Mouse (Mus musculus) thymus, adult 2 months (tissue): ENCODE results near the gene Ccl3. TPM values are rescaled to one million over a fixed set of nuclear protein-coding genes. Genes with fewer than 3 reads are reported as not detected.

ENCODE experiments used
- DNase-seq: peaks from one replicate; pipeline ENCODE4 v3.0.0; 2021
- H3K27ac ChIP-seq: fragments of 200-500 bp; 2 replicates; pipeline ENCODE4 v1.5.1; 2012; ENCODE audit warnings: low read length, control low read depth; ENCODE audit not compliant: control insufficient read depth, insufficient read depth
- H3K27me3 ChIP-seq: fragments of 200-500 bp; 2 replicates; pipeline ENCODE4 v1.6.1; 2012; ENCODE audit warnings: mild to moderate bottlenecking, low read length, moderate library complexity, mixed read lengths; ENCODE audit not compliant: control insufficient read depth, insufficient read depth
- H3K36me3 ChIP-seq: fragments of 200-500 bp; 2 replicates; pipeline ENCODE4 v1.6.1; 2012; ENCODE audit warnings: mild to moderate bottlenecking, low read length, moderate library complexity; ENCODE audit not compliant: control insufficient read depth, insufficient read depth
- H3K4me1 ChIP-seq: fragments of 200-500 bp; replicated peaks from 2 replicates; pipeline ENCODE4 v1.6.1; 2012; ENCODE audit warnings: low read length; ENCODE audit not compliant: control insufficient read depth, insufficient read depth
- H3K4me3 ChIP-seq: fragments of 200-500 bp; 2 replicates; pipeline ENCODE4 v1.5.1; 2012; ENCODE audit warnings: mild to moderate bottlenecking, low read length, control low read depth, moderate library complexity; ENCODE audit not compliant: control insufficient read depth, insufficient read depth
- CTCF ChIP-seq: fragments of 200-500 bp; IDR thresholded peaks from 2 replicates; pipeline ENCODE4 v1.5.1; 2012; ENCODE audit warnings: mild to moderate bottlenecking, control low read depth, low read length, moderate library complexity, borderline replicate concordance; ENCODE audit not compliant: control insufficient read depth, poor library complexity, insufficient read depth; ENCODE audit errors: extremely low read depth
- POLR2A ChIP-seq: fragments of 200-500 bp; IDR thresholded peaks from 2 replicates; pipeline ENCODE4 v1.6.1; 2012; ENCODE audit warnings: mild to moderate bottlenecking, low read length, control low read depth, moderate library complexity; ENCODE audit not compliant: control insufficient read depth, poor library complexity, insufficient read depth; ENCODE audit errors: extremely low read depth
- WGBS: fragments of 180-500 bp; shearing (Covaris S2); methylation state at CpG from one replicate; pipeline ENCODE4 v1.1.7; 2018; 5-methylcytosine and 5-hydroxymethylcytosine counted together
- polyA plus RNA-seq: library from polyadenylated mRNA; depleted of rRNA; stranded (reverse); fragments of >200 nt; gene quantifications from 2 replicates; pipeline ENCODE4 v1.2.3, GENCODE M21; 2012; rRNA removed

Ccl3 gene
- polyA plus RNA-seq, 1 experiment = 10.2 TPM

GRCm38 (mm10) chr11:83606396-83606795 lies 42.8 kb downstream of the Ccl3 start:
- no peak overlapping the region for H3K27ac ChIP-seq
- H3K27me3 ChIP-seq = no peaks in the 10 kb centered on the region
- no peak overlapping the region for H3K4me3 ChIP-seq
- DNase-seq = no peak
- no peak for TF ChIP-seq CTCF
- TF ChIP-seq POLR2A = no peak
- 64% methylated on average over 1 of the region's 1 CpGs for WGBS
- no peaks in the 10 kb centered on the region for H3K36me3 ChIP-seq
- no peaks in the 10 kb centered on the region for H3K4me1 ChIP-seq

- Histone ChIP-seq H3K4me3 (no peak overlapping the region), H3K27me3 (no peaks in the 10 kb centered on the region), H3K27ac (no peak overlapping the region), H3K36me3 (no peaks in the 10 kb centered on the region), H3K4me1 (no peaks in the 10 kb centered on the region)
- 88% methylated on average over 3 of the region's 3 CpGs for WGBS
- TF ChIP-seq CTCF = no peak
- no peak for TF ChIP-seq POLR2A
- no peak for DNase-seq
Measured at GRCm38 (mm10) chr11:83605535-83605934, 43.6 kb downstream of the Ccl3 start.

DNA sequence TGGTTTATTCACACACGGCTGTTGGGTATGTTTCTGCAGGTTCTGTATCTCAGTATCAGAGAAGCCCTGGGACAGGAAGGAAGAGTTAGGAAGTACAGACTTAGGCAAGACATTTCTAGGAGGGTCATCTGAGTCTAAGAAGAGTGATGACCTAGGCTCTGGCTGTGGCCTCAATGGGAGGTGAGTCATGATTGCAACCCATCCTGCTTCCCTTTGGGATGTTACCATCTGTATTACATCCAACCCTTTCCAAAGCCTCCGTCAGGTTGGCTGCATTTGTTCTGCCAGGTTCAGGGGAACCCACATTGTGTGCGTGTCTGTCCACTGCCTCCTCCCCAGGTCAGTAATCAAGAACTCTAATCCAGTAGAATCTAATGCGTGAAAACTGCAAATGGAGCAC lies 44.5 kb downstream of the Ccl3 start:
- TF ChIP-seq CTCF = no peak
- Histone ChIP-seq H3K27ac (no peak overlapping the region), H3K4me3 (no peak overlapping the region), H3K36me3 (no peaks in the 10 kb centered on the region), H3K4me1 (no peaks in the 10 kb centered on the region), H3K27me3 (no peaks in the 10 kb centered on the region)
- no peak for DNase-seq
- 96% methylated on average over 4 of the region's 4 CpGs for WGBS

DNA sequence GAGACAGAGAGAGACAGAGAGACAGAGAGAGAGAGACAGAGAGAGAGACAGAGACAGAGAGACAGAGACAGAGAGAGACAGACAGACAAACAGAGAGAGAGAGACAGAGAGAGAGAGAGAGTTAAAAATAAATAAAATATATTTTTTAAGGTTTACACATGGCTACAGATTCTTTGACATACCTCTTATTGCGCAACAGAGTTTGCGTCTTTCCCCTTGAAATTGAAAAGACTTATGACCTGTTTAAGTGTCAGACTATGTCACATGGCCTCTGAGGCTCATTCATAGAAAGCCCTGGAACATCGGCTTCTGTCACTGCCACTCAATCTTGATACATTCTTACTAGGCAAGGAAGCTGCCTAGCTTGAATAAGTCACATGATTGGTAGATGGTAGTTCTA lies 45.8 kb downstream of the Ccl3 start:
- TF ChIP-seq CTCF = no peak
- no peak for TF ChIP-seq POLR2A

GRCm38 (mm10) chr11:83600576-83600975 lies 48.6 kb downstream of the Ccl3 start:
- WGBS = 95% methylated on average over 2 of the region's 2 CpGs
- Histone ChIP-seq H3K4me1 (no peaks in the 10 kb centered on the region), H3K36me3 (no peaks in the 10 kb centered on the region), H3K27me3 (no peaks in the 10 kb centered on the region), H3K27ac (no peak overlapping the region), H3K4me3 (no peak overlapping the region)
- no peak for TF ChIP-seq POLR2A
- TF ChIP-seq CTCF = no peak
- DNase-seq = no peak

More for the DNA sequence above, 45.8 kb downstream of the Ccl3 start:
- no peaks in the 10 kb centered on the region for H3K4me1 ChIP-seq
- no peaks in the 10 kb centered on the region for H3K27me3 ChIP-seq
- H3K36me3 ChIP-seq = no peaks in the 10 kb centered on the region
- WGBS = 96% methylated on average over 3 of the region's 3 CpGs
- no peak overlapping the region for H3K27ac ChIP-seq
- no peak for DNase-seq
- H3K4me3 ChIP-seq = no peak overlapping the region

- no peaks in the 10 kb centered on the region for H3K36me3 ChIP-seq
- H3K27me3 ChIP-seq = no peaks in the 10 kb centered on the region
- no peaks in the 10 kb centered on the region for H3K4me1 ChIP-seq
- no peak overlapping the region for H3K27ac ChIP-seq
- DNase-seq = no peak
- TF ChIP-seq POLR2A (no peak), CTCF (no peak)
- no peak overlapping the region for H3K4me3 ChIP-seq
- WGBS = 93% methylated on average over 3 of the region's 3 CpGs
Measured at GRCm38 (mm10) chr11:83598991-83599390, 50.2 kb downstream of the Ccl3 start.

DNA sequence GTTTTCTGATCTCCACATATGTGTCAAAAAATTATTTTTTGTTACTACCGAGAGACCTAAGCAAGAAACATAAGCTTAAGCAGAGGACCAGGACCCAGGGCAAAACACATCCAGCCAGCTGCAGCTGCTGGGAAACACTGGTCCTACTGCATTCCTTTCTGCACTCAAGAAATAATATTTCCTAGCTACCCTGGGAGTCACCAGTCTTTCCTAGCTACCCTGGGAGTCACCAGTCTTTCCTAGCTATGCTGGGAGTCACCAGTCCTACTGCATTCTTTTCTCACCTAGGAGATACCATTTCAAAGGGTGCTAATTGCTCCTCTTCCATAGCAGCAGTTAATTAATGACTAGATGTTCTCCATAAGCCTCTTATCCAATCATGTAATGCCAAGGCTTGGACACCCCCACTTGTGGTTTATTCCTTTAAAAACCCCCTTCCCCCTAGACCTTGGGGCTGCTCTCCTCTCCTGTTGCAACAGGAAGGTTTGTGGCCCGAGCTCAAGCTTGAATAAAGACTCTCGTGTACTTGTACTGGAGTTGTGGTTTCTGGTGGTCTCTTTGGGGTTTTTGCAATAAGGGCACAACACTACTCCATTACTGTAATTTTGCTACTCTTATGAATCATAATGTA lies 50.8 kb downstream of the Ccl3 start:
- no peaks in the 10 kb centered on the region for H3K36me3 ChIP-seq
- H3K4me3 ChIP-seq = no peak overlapping the region
- no peaks in the 10 kb centered on the region for H3K27me3 ChIP-seq
- 53% methylated on average over 3 of the region's 3 CpGs for WGBS
- no peak for TF ChIP-seq CTCF
- no peak for TF ChIP-seq POLR2A
- no peak overlapping the region for H3K27ac ChIP-seq
- no peak for DNase-seq
- no peaks in the 10 kb centered on the region for H3K4me1 ChIP-seq

Other genes starting within 250 kb of the Ccl3 start
- 1.2 and 5.3 TPM in 2 replicates for gene Rasl10b, start 240.2 kb downstream of the Ccl3 start, polyA plus RNA-seq
- gene Gas2l2, start 219.9 kb downstream of the Ccl3 start, polyA plus RNA-seq = 0.10 and 0.12 TPM in 2 replicates
- 1.9 and 2.0 TPM in 2 replicates for gene 1700020L24Rik, start 211.7 kb downstream of the Ccl3 start, polyA plus RNA-seq
- 6.0 and 8.2 TPM in 2 replicates for gene Mmp28, start 186.3 kb downstream of the Ccl3 start, polyA plus RNA-seq
- 17.1 and 20.0 TPM in 2 replicates for gene Taf15, start 176.3 kb downstream of the Ccl3 start, polyA plus RNA-seq
- gene Heatr9, start 127.2 kb downstream of the Ccl3 start, polyA plus RNA-seq = 0.20 TPM in 1 of 2 replicates, not detected in the other
- 526 and 777 TPM in 2 replicates for gene Ccl5, start 118.8 kb downstream of the Ccl3 start, polyA plus RNA-seq
- gene Ccl9, start 70.7 kb downstream of the Ccl3 start, polyA plus RNA-seq = 3.4 and 4.5 TPM in 2 replicates
- gene Ccl6, start 56.3 kb downstream of the Ccl3 start, polyA plus RNA-seq = 4.9 and 10.4 TPM in 2 replicates
- gene Rpl9-ps1, start 3.7 kb downstream of the Ccl3 start, polyA plus RNA-seq = not detected in 2 replicates
- gene Ccl4, start 13.2 kb upstream of the Ccl3 start, polyA plus RNA-seq = 5.0 and 8.5 TPM in 2 replicates
- 14.8 and 44.4 TPM in 2 replicates for gene Wfdc17, start 54.6 kb upstream of the Ccl3 start, polyA plus RNA-seq
- 48.6 and 72.8 TPM in 2 replicates for gene Wfdc18, start 59.7 kb upstream of the Ccl3 start, polyA plus RNA-seq
- 12.5 and 17.0 TPM in 2 replicates for gene Wfdc21, start 97.6 kb upstream of the Ccl3 start, polyA plus RNA-seq
- 35.0 and 37.2 TPM in 2 replicates for gene Heatr6, start 104.3 kb upstream of the Ccl3 start, polyA plus RNA-seq
- 0.11 and 0.13 TPM in 2 replicates for gene Hnf1b, start 200.7 kb upstream of the Ccl3 start, polyA plus RNA-seq